Mouse (Mus musculus) G1E (cell line): Measurements from ENCODE around the gene Olfr1199. TPM values are rescaled to one million over a fixed set of nuclear protein-coding genes. Genes with fewer than 3 reads are reported as not detected.

Experiments
- ATAC-seq: 2 replicates; pipeline ENCODE4 v1.8.0; 2016; ENCODE audit warnings: mild to moderate bottlenecking; ENCODE audit not compliant: insufficient number of reproducible peaks, poor library complexity, low FRiP score, severe bottlenecking; ENCODE audit errors: extremely low read depth
- DNase-seq: peaks from one replicate; pipeline ENCODE4 v3.0.0; 2012; ENCODE audit warnings: low spot score
- H3K27me3 ChIP-seq: 2 replicates; pipeline ENCODE4 v1.6.1; 2012; ENCODE audit warnings: mild to moderate bottlenecking, low read length, inconsistent platforms; ENCODE audit not compliant: insufficient read depth
- H3K36me3 ChIP-seq: replicated peaks from 2 replicates; pipeline ENCODE3; 2012; ENCODE audit warnings: mild to moderate bottlenecking, inconsistent platforms
- H3K4me1 ChIP-seq: 2 replicates; pipeline ENCODE4 v1.6.1; 2012; ENCODE audit warnings: low read depth, low read length, inconsistent platforms, mixed read lengths; ENCODE audit not compliant: insufficient read depth
- H3K4me3 ChIP-seq: 2 replicates; pipeline ENCODE4 v1.5.1; 2012; ENCODE audit warnings: low read depth, mild to moderate bottlenecking, inconsistent platforms, low read length, moderate library complexity, mixed read lengths
- H3K9me3 ChIP-seq: replicated peaks from 2 replicates; pipeline ENCODE4 v1.6.1; 2012; ENCODE audit warnings: inconsistent platforms
- CTCF ChIP-seq: IDR thresholded peaks from 2 replicates; pipeline ENCODE4 v1.5.1; 2012; ENCODE audit warnings: low read depth, low read length, inconsistent platforms, mixed read lengths
- GATA1 ChIP-seq: IDR thresholded peaks from 2 replicates; pipeline ENCODE4 v1.6.1; 2012; ENCODE audit warnings: borderline replicate concordance, low read length, inconsistent platforms, mixed read lengths
- GATA2 ChIP-seq: IDR thresholded peaks from 2 replicates; pipeline ENCODE4 v1.6.1; 2012; ENCODE audit warnings: low read depth, low read length, inconsistent platforms, borderline replicate concordance
- POLR2AphosphoS5 ChIP-seq: IDR thresholded peaks from 2 replicates; pipeline ENCODE4 v1.6.1; 2012; ENCODE audit warnings: low read depth, low read length, inconsistent platforms; ENCODE audit not compliant: insufficient replicate concordance
- TAL1 ChIP-seq: conservative IDR thresholded peaks from 2 replicates; pipeline ENCODE4 v1.6.1; 2012; ENCODE audit warnings: low read depth, low read length, inconsistent platforms, mixed read lengths
- polyA plus RNA-seq: library from polyadenylated mRNA; stranded (reverse); fragments of >175 nt; gene quantifications from 2 replicates; pipeline ENCODE4 v1.2.3, GENCODE M21; 2012
- total RNA-seq, 2 experiments: library from RNA; stranded (forward) in 1 of 2; stranded (reverse) in 1 of 2; fragments of 200-1000 nt in 1 of 2; fragments of >200 nt in 1 of 2; fragmentation: Nextera tagmentation in 1 of 2; gene quantifications; 2 replicates each; pipeline ENCODE4 v1.2.3; 2014 to 2017

Olfr1199 gene
- total RNA-seq (2014; fragmentation: Nextera tagmentation) (not detected in 2 replicates), total RNA-seq (2017) (0.11 TPM in 1 of 2 replicates, not detected in the other), polyA plus RNA-seq (not detected in 2 replicates)

- Histone ChIP-seq H3K9me3 (peaks cover 8% of the 10 kb centered on the region), H3K27me3 (no peaks in the 10 kb centered on the region), H3K4me3 (no peak within 1 kb of the TSS), H3K36me3 (no peaks in the 10 kb centered on the region), H3K4me1 (no peaks in the 10 kb centered on the region)
- DNase-seq, result no peak
- ATAC-seq, result no peak
- no peak for TF ChIP-seq GATA1
- TF ChIP-seq CTCF, result no peak
- TF ChIP-seq GATA2, result no peak
- TF ChIP-seq POLR2AphosphoS5, result no peak
- TF ChIP-seq TAL1, result no peak
Observed at GRCm38 (mm10) chr2:88760369-88760768, at the start of gene Olfr1199. TSS of gene Olfr1199 (minus strand) at chr2:88760469.

GRCm38 (mm10) chr2:88792736-88793135 is 32.5 kb upstream of the Olfr1199 start, which contains the start of gene Olfr1201:
TSS of gene Olfr1201 (plus strand) at chr2:88793036.
- ATAC-seq (no peak), DNase-seq (no peak)
- H3K27me3 ChIP-seq, result no peaks in the 10 kb centered on the region
- H3K4me1 ChIP-seq, result no peaks in the 10 kb centered on the region
- no peaks in the 10 kb centered on the region for H3K36me3 ChIP-seq
- H3K4me3 ChIP-seq, result no peak within 1 kb of the TSS
- TF ChIP-seq GATA2 (no peak), CTCF (no peak), POLR2AphosphoS5 (no peak), TAL1 (no peak), GATA1 (no peak)
- H3K9me3 ChIP-seq, result 0 out of 2 replicates have a peak, but pooled peaks cover 2% of the 10 kb centered on the region

- Histone ChIP-seq H3K36me3 (no peaks in the 10 kb centered on the region), H3K9me3 (no peaks in the 10 kb centered on the region), H3K4me1 (no peaks in the 10 kb centered on the region), H3K27me3 (no peaks in the 10 kb centered on the region), H3K4me3 (no peak within 1 kb of the TSS)
- ATAC-seq, result no peak
- TF ChIP-seq GATA1 (no peak), TAL1 (no peak), GATA2 (no peak), CTCF (no peak), POLR2AphosphoS5 (no peak)
- no peak for DNase-seq
Observed at GRCm38 (mm10) chr2:88770388-88770787, 10.1 kb upstream of the Olfr1199 start, which contains the start of gene Olfr1200. TSS of gene Olfr1200 (minus strand) at chr2:88770488.

GRCm38 (mm10) chr2:88751270-88751669 is 9.0 kb downstream of the Olfr1199 start, which contains the start of gene Olfr1198:
TSS of gene Olfr1198 (minus strand) at chr2:88751370.
- Histone ChIP-seq H3K4me3 (no peak within 1 kb of the TSS), H3K9me3 (no peaks in the 10 kb centered on the region), H3K4me1 (no peaks in the 10 kb centered on the region), H3K27me3 (no peaks in the 10 kb centered on the region), H3K36me3 (no peaks in the 10 kb centered on the region)
- ATAC-seq, result no peak
- TF ChIP-seq GATA1, result no peak
- DNase-seq, result no peak

- no peak for ATAC-seq
- no peak overlapping the region for H3K4me3 ChIP-seq
- H3K27me3 ChIP-seq, result no peaks in the 10 kb centered on the region
- DNase-seq, result no peak
- H3K4me1 ChIP-seq, result no peaks in the 10 kb centered on the region
- TF ChIP-seq POLR2AphosphoS5 (no peak), TAL1 (no peak)
- peaks cover 3% of the 10 kb centered on the region; the same call in 1 of the 2 replicates for H3K9me3 ChIP-seq
- H3K36me3 ChIP-seq, result no peaks in the 10 kb centered on the region
Observed at GRCm38 (mm10) chr2:88743379-88743778, 16.9 kb downstream of the Olfr1199 start.

GRCm38 (mm10) chr2:88732266-88732665 is 28.0 kb downstream of the Olfr1199 start, which contains the start of gene Olfr1197:
TSS of gene Olfr1197 (minus strand) at chr2:88732366.
- DNase-seq (no peak), ATAC-seq (no peak)
- TF ChIP-seq CTCF (no peak), POLR2AphosphoS5 (no peak), GATA2 (no peak), TAL1 (no peak), GATA1 (no peak)
- Histone ChIP-seq H3K36me3 (no peaks in the 10 kb centered on the region), H3K4me3 (no peak within 1 kb of the TSS), H3K9me3 (no peaks in the 10 kb centered on the region), H3K27me3 (no peaks in the 10 kb centered on the region), H3K4me1 (no peaks in the 10 kb centered on the region)

- ATAC-seq, result no peak
- no peak within 1 kb of the TSS for H3K4me3 ChIP-seq
Observed at GRCm38 (mm10) chr2:88704497-88704896, 55.8 kb downstream of the Olfr1199 start, which contains the start of gene Olfr1196. TSS of gene Olfr1196 (minus strand) at chr2:88704597.

More at GRCm38 (mm10) chr2:88704497-88704896, 55.8 kb downstream of the Olfr1199 start, which contains the start of gene Olfr1196:
- H3K4me1 ChIP-seq, result no peaks in the 10 kb centered on the region
- H3K9me3 ChIP-seq, result no peaks in the 10 kb centered on the region
- H3K27me3 ChIP-seq, result no peaks in the 10 kb centered on the region
- no peaks in the 10 kb centered on the region for H3K36me3 ChIP-seq
- DNase-seq, result no peak
- no peak for TF ChIP-seq TAL1
- no peak for TF ChIP-seq GATA2

Other genes with a start within 250 kb of the Olfr1199 start
Only the 20 nearest of the 23 such genes appear.
- not detected in 2 replicates for gene Olfr1188, start 203.5 kb downstream of the Olfr1199 start, total RNA-seq (2014; fragmentation: Nextera tagmentation)
- 0.17 and 0.27 TPM in 2 replicates for gene Olfr1188, start 203.5 kb downstream of the Olfr1199 start, total RNA-seq (2017)
- gene Olfr1188, start 203.5 kb downstream of the Olfr1199 start, polyA plus RNA-seq, result not detected in 2 replicates
- gene Olfr1189, start 174.0 kb downstream of the Olfr1199 start, total RNA-seq (2014; fragmentation: Nextera tagmentation), result not detected in 2 replicates
- 0.06 and 0.16 TPM in 2 replicates for gene Olfr1189, start 174.0 kb downstream of the Olfr1199 start, total RNA-seq (2017)
- gene Olfr1189, start 174.0 kb downstream of the Olfr1199 start, polyA plus RNA-seq, result not detected in 2 replicates
- gene Olfr1191-ps1, start 119.9 kb downstream of the Olfr1199 start, total RNA-seq (2014; fragmentation: Nextera tagmentation), result not detected in 2 replicates
- 0.05 TPM in 1 of 2 replicates, not detected in the other for gene Olfr1191-ps1, start 119.9 kb downstream of the Olfr1199 start, total RNA-seq (2017)
- not detected in 2 replicates for gene Olfr1191-ps1, start 119.9 kb downstream of the Olfr1199 start, polyA plus RNA-seq
- gene Olfr1192-ps1, start 112.0 kb downstream of the Olfr1199 start, total RNA-seq (2014; fragmentation: Nextera tagmentation), result not detected in 2 replicates
- 0.12 and 0.27 TPM in 2 replicates for gene Olfr1192-ps1, start 112.0 kb downstream of the Olfr1199 start, total RNA-seq (2017)
- gene Olfr1192-ps1, start 112.0 kb downstream of the Olfr1199 start, polyA plus RNA-seq, result not detected in 2 replicates
- not detected in 2 replicates for gene Olfr1193, start 84.8 kb downstream of the Olfr1199 start, total RNA-seq (2014; fragmentation: Nextera tagmentation)
- gene Olfr1193, start 84.8 kb downstream of the Olfr1199 start, total RNA-seq (2017), result 0.12 and 0.55 TPM in 2 replicates
- gene Olfr1193, start 84.8 kb downstream of the Olfr1199 start, polyA plus RNA-seq, result not detected in 2 replicates
- gene Olfr1195, start 71.3 kb downstream of the Olfr1199 start, total RNA-seq (2014; fragmentation: Nextera tagmentation), result not detected in 2 replicates
- not detected in 2 replicates for gene Olfr1195, start 71.3 kb downstream of the Olfr1199 start, total RNA-seq (2017)
- not detected in 2 replicates for gene Olfr1195, start 71.3 kb downstream of the Olfr1199 start, polyA plus RNA-seq
- not detected in 2 replicates for gene Olfr1196, start 55.9 kb downstream of the Olfr1199 start, total RNA-seq (2014; fragmentation: Nextera tagmentation)
- gene Olfr1196, start 55.9 kb downstream of the Olfr1199 start, total RNA-seq (2017), result 0.06 and 0.11 TPM in 2 replicates
- gene Olfr1196, start 55.9 kb downstream of the Olfr1199 start, polyA plus RNA-seq, result not detected in 2 replicates
- gene Olfr1197, start 28.1 kb downstream of the Olfr1199 start, total RNA-seq (2014; fragmentation: Nextera tagmentation), result not detected in 2 replicates
- gene Olfr1197, start 28.1 kb downstream of the Olfr1199 start, total RNA-seq (2017), result 0.05 TPM in 1 of 2 replicates, not detected in the other
- not detected in 2 replicates for gene Olfr1197, start 28.1 kb downstream of the Olfr1199 start, polyA plus RNA-seq
- gene Olfr1198, start 9.1 kb downstream of the Olfr1199 start, total RNA-seq (2014; fragmentation: Nextera tagmentation), result not detected in 2 replicates
- gene Olfr1198, start 9.1 kb downstream of the Olfr1199 start, total RNA-seq (2017), result 0.05 TPM in 1 of 2 replicates, not detected in the other
- gene Olfr1198, start 9.1 kb downstream of the Olfr1199 start, polyA plus RNA-seq, result not detected in 2 replicates
- not detected in 2 replicates for gene Olfr1200, start 10.0 kb upstream of the Olfr1199 start, total RNA-seq (2014; fragmentation: Nextera tagmentation)
- 0.38 TPM in 1 of 2 replicates, not detected in the other for gene Olfr1200, start 10.0 kb upstream of the Olfr1199 start, total RNA-seq (2017)
- not detected in 2 replicates for gene Olfr1200, start 10.0 kb upstream of the Olfr1199 start, polyA plus RNA-seq
- gene Olfr1201, start 32.6 kb upstream of the Olfr1199 start, total RNA-seq (2014; fragmentation: Nextera tagmentation), result not detected in 2 replicates
- 0.11 and 0.17 TPM in 2 replicates for gene Olfr1201, start 32.6 kb upstream of the Olfr1199 start, total RNA-seq (2017)
- not detected in 2 replicates for gene Olfr1201, start 32.6 kb upstream of the Olfr1199 start, polyA plus RNA-seq
- gene Olfr1202, start 54.0 kb upstream of the Olfr1199 start, total RNA-seq (2014; fragmentation: Nextera tagmentation), result not detected in 2 replicates
- gene Olfr1202, start 54.0 kb upstream of the Olfr1199 start, total RNA-seq (2017), result 0.06 and 0.11 TPM in 2 replicates
- gene Olfr1202, start 54.0 kb upstream of the Olfr1199 start, polyA plus RNA-seq, result not detected in 2 replicates
- gene Olfr1205, start 69.3 kb upstream of the Olfr1199 start, total RNA-seq (2014; fragmentation: Nextera tagmentation), result not detected in 2 replicates
- gene Olfr1205, start 69.3 kb upstream of the Olfr1199 start, total RNA-seq (2017), result 0.05 TPM in 1 of 2 replicates, not detected in the other
- not detected in 2 replicates for gene Olfr1205, start 69.3 kb upstream of the Olfr1199 start, polyA plus RNA-seq
- gene Olfr1204, start 88.8 kb upstream of the Olfr1199 start, total RNA-seq (2014; fragmentation: Nextera tagmentation), result not detected in 2 replicates
- 0.06 and 0.11 TPM in 2 replicates for gene Olfr1204, start 88.8 kb upstream of the Olfr1199 start, total RNA-seq (2017)
- gene Olfr1204, start 88.8 kb upstream of the Olfr1199 start, polyA plus RNA-seq, result not detected in 2 replicates
- not detected in 2 replicates for gene Olfr1206, start 102.8 kb upstream of the Olfr1199 start, total RNA-seq (2014; fragmentation: Nextera tagmentation)
- 0.16 TPM in 1 of 2 replicates, not detected in the other for gene Olfr1206, start 102.8 kb upstream of the Olfr1199 start, total RNA-seq (2017)
- not detected in 2 replicates for gene Olfr1206, start 102.8 kb upstream of the Olfr1199 start, polyA plus RNA-seq
- gene Olfr1208, start 141.8 kb upstream of the Olfr1199 start, total RNA-seq (2014; fragmentation: Nextera tagmentation), result not detected in 2 replicates
- gene Olfr1208, start 141.8 kb upstream of the Olfr1199 start, total RNA-seq (2017), result 0.11 and 0.17 TPM in 2 replicates
- not detected in 2 replicates for gene Olfr1208, start 141.8 kb upstream of the Olfr1199 start, polyA plus RNA-seq
- gene Olfr1209, start 154.7 kb upstream of the Olfr1199 start, total RNA-seq (2014; fragmentation: Nextera tagmentation), result not detected in 2 replicates
- 0.05 TPM in 1 of 2 replicates, not detected in the other for gene Olfr1209, start 154.7 kb upstream of the Olfr1199 start, total RNA-seq (2017)
- gene Olfr1209, start 154.7 kb upstream of the Olfr1199 start, polyA plus RNA-seq, result 0.07 TPM in 1 of 2 replicates, not detected in the other
- not detected in 2 replicates for gene Olfr1211, start 177.6 kb upstream of the Olfr1199 start, total RNA-seq (2014; fragmentation: Nextera tagmentation)
- 0.05 TPM in 1 of 2 replicates, not detected in the other for gene Olfr1211, start 177.6 kb upstream of the Olfr1199 start, total RNA-seq (2017)
- gene Olfr1211, start 177.6 kb upstream of the Olfr1199 start, polyA plus RNA-seq, result not detected in 2 replicates
- not detected in 2 replicates for gene Olfr1212, start 193.5 kb upstream of the Olfr1199 start, total RNA-seq (2014; fragmentation: Nextera tagmentation)
- 0.06 and 0.55 TPM in 2 replicates for gene Olfr1212, start 193.5 kb upstream of the Olfr1199 start, total RNA-seq (2017)
- gene Olfr1212, start 193.5 kb upstream of the Olfr1199 start, polyA plus RNA-seq, result not detected in 2 replicates
- not detected in 2 replicates for gene Gm13762, start 219.8 kb upstream of the Olfr1199 start, total RNA-seq (2014; fragmentation: Nextera tagmentation)
- 0.17 TPM in 1 of 2 replicates, not detected in the other for gene Gm13762, start 219.8 kb upstream of the Olfr1199 start, total RNA-seq (2017)
- gene Gm13762, start 219.8 kb upstream of the Olfr1199 start, polyA plus RNA-seq, result not detected in 2 replicates